Mouse (Mus musculus): ENCODE measurements around the gene Dctn2. TPM values are rescaled to one million over a fixed set of nuclear protein-coding genes. Genes with fewer than 3 reads are reported as not detected.

Gene Dctn2
- total and polyA plus RNA-seq, 3 experiments, result 66.3 to 91.9 (median 79.1) TPM

DNA sequence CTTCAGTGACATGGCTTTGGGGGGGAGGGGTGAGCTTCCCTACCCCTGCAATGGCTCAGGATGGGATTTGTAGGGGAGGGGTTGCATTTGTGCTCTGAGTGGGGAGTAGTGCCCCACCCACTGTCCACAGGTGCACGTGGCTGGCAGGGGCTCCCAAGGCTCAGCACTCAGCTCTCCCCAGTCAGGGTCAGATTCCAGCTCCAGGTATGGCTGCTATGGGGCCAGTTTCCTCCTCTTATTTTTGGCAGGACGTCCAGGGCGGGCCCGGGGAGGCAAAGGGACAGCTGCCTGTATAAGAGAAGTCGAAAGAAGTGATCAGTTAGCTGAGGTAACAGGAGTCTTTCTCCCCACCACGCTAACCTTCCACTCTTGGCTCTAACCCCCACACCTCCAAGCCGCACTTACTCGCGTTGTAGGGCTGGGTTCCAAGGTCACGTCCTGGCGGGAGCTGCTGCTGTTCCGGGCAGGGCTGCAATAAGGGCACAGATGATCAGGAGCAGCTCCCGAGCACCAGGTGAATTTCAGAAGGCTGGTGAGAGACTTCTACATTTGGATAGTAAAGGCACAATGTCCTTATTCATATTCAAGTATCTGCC lies 16.6 kb downstream of the Dctn2 start:
- peaks cover 13% of the 10 kb centered on the region for H3K79me2 ChIP-seq (replicated peaks; ENCODE audit: control insufficient read depth, extremely low read depth, insufficient read depth, poor library complexity, severe bottlenecking)
- dilution Hi-C loops (cut with MboI; ENCODE audit: extremely low pct_ligation_motif_present, extremely low pct_unique_long_range_greater_than_20kb, low sequenced_read_pairs) (no loop called here), in situ Hi-C loops (cut with MboI; ENCODE audit: low pct_ligation_motif_present, low pct_unique_long_range_greater_than_20kb, low sequenced_read_pairs) (no loop called here)
- no peak for DNase-seq (ENCODE audit: extremely low read depth)
- peaks cover 79 to 98% of the 10 kb centered on the region in 2 experiments for H3K36me3 ChIP-seq (replicated peaks in 1 of 2; ENCODE audit: control insufficient read depth in 1 of 2, insufficient read depth in 1 of 2, low read length in 1 of 2)
- H3K4me2 ChIP-seq (ENCODE audit: insufficient read depth, low read depth, poor library complexity, severe bottlenecking), result no peak overlapping the region
- no peak overlapping the region for H3K9ac ChIP-seq (ENCODE audit: insufficient read depth, low read depth)
- H3K9me3 ChIP-seq (replicated peaks; ENCODE audit: low read length), result peaks cover 2% of the 10 kb centered on the region
- H3K4me1 ChIP-seq (ENCODE audit: control insufficient read depth in 1 of 2, insufficient read depth in 2 of 2), result peaks cover 13% of the 10 kb centered on the region in 2 experiments
- no peak overlapping the region for H3K4me3 ChIP-seq (replicated peaks in 1 of 3; ENCODE audit: low read depth in 2 of 3, low read length in 2 of 3, poor library complexity in 1 of 3)
- H3K27ac ChIP-seq (ENCODE audit: insufficient read depth, low read depth), result no peak overlapping the region
- TF ChIP-seq ZKSCAN1 (IDR thresholded peaks at IDR 0.05; ENCODE audit: borderline replicate concordance, low read depth, low read length) (no peak), POLR2A (IDR thresholded peaks at IDR 0.05; ENCODE audit: low read depth, low read length) (no peak), RAD21 (IDR thresholded peaks at IDR 0.05; ENCODE audit: low read depth, low read length) (no peak), MXI1 (IDR thresholded peaks at IDR 0.05; ENCODE audit: low read depth, low read length) (no peak), KAT2A (IDR thresholded peaks at IDR 0.05; ENCODE audit: insufficient replicate concordance, low read length) (no peak), UBTF (IDR thresholded peaks at IDR 0.05; ENCODE audit: low read depth, low read length) (no peak), USF2 (conservative IDR thresholded peaks at IDR 0.05; ENCODE audit: low read depth, low read length) (no peak), ZC3H11A (IDR thresholded peaks at IDR 0.05; ENCODE audit: low read depth, low read length) (no peak), CHD1 (IDR thresholded peaks at IDR 0.05; ENCODE audit: low read depth, low read length) (no peak), HCFC1 (IDR thresholded peaks at IDR 0.05; ENCODE audit: low read depth, low read length) (no peak), PAX5 (IDR thresholded peaks at IDR 0.05; ENCODE audit: low read length) (no peak), EP300 (IDR thresholded peaks at IDR 0.05; ENCODE audit: low read length) (no peak), MYC (IDR thresholded peaks at IDR 0.05; ENCODE audit: low read depth, low read length) (no peak), NELFE (IDR thresholded peaks at IDR 0.05; ENCODE audit: low read depth, low read length) (no peak), POLR2AphosphoS2 (IDR thresholded peaks at IDR 0.05; ENCODE audit: low read depth, low read length) (no peak), JUND (conservative IDR thresholded peaks at IDR 0.05; ENCODE audit: low read depth, low read length) (no peak), RCOR1 (conservative IDR thresholded peaks at IDR 0.05; ENCODE audit: low read depth, low read length) (no peak), ELF1 (IDR thresholded peaks at IDR 0.05; ENCODE audit: low read depth, low read length) (no peak)
- H3K27me3 ChIP-seq (replicated peaks), result no peaks in the 10 kb centered on the region

DNA sequence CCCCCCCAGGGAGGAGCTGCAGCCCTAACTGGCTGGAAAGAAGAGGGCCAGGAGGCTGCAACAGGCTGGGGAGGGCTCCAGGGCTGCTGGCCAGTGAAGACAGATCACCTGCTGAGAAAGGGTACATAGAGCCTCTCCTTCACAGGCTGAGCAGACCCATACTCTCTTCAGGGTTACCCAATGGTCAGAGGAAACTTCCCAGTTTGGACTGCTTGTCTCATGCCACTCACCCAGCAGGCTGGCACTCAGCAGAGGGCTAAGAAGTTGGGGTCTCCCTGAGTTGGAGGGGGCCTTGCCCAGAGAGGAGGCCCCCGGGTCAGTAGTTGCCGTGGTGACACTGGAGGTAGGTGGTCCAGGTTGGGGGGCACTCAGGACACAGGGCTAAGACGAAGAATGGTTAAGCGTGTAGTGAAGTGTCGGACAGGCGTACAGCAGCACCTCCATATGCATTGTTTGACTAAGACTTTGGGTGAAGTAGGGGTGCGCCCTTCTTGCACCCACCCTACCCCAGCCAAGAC lies 18.0 kb downstream of the Dctn2 start:
- no peak overlapping the region for H3K4me3 ChIP-seq (replicated peaks in 1 of 3; ENCODE audit: low read depth in 2 of 3, low read length in 2 of 3, poor library complexity in 1 of 3)
- H3K36me3 ChIP-seq (replicated peaks in 1 of 2; ENCODE audit: control insufficient read depth in 1 of 2, insufficient read depth in 1 of 2, low read length in 1 of 2), result peaks cover 70 to 84% of the 10 kb centered on the region in 2 experiments
- TF ChIP-seq POLR2AphosphoS2 (IDR thresholded peaks at IDR 0.05; ENCODE audit: low read depth, low read length) (0 out of 2 replicates have a peak, but pooled peaks have one; percentile 25), UBTF (IDR thresholded peaks at IDR 0.05; ENCODE audit: low read depth, low read length) (no peak)
- H3K27me3 ChIP-seq (replicated peaks), result no peaks in the 10 kb centered on the region
- dilution Hi-C loops (cut with MboI; ENCODE audit: extremely low pct_ligation_motif_present, extremely low pct_unique_long_range_greater_than_20kb, low sequenced_read_pairs) (no loop called here), in situ Hi-C loops (cut with MboI; ENCODE audit: low pct_ligation_motif_present, low pct_unique_long_range_greater_than_20kb, low sequenced_read_pairs) (no loop called here)
- H3K9ac ChIP-seq (ENCODE audit: insufficient read depth, low read depth), result no peak overlapping the region
- no peak overlapping the region for H3K27ac ChIP-seq (ENCODE audit: insufficient read depth, low read depth)
- H3K4me1 ChIP-seq (ENCODE audit: control insufficient read depth in 1 of 2, insufficient read depth in 2 of 2), result peaks cover 13 to 17% of the 10 kb centered on the region in 2 experiments
- H3K9me3 ChIP-seq (replicated peaks; ENCODE audit: low read length), result peaks cover 2% of the 10 kb centered on the region
- DNase-seq (ENCODE audit: extremely low read depth), result no peak
- H3K79me2 ChIP-seq (replicated peaks; ENCODE audit: control insufficient read depth, extremely low read depth, insufficient read depth, poor library complexity, severe bottlenecking), result peaks cover 16% of the 10 kb centered on the region
- no peak overlapping the region for H3K4me2 ChIP-seq (ENCODE audit: insufficient read depth, low read depth, poor library complexity, severe bottlenecking)
